Mouse (Mus musculus): Measurements from ENCODE around the gene Pgam2. TPM values are rescaled to one million over a fixed set of nuclear protein-coding genes. Genes with fewer than 3 reads are reported as not detected.

The Pgam2 gene
- 2.5 TPM for polyA plus RNA-seq (2017; shearing (Covaris generic))

DNA sequence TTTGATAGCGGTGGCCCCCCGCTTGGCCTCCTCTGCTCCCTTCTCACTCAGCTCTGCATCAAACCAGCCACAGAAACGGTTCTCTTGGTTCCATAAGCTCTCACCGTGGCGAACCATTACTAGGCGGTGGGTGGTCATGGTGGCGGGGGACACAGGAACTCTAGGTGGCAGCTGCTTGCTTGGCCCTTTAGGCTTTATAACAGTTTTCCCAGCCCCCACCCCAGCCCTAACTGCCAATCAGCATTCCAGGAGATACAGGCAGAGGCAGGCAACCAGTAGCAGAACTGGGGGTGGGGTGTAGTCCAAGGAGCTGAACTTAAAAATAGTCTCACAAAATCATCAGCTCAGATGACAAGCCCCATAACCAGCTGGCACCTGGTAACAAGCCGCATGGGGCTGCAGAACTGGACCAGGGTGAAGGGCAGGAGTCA lies at the start of gene Pgam2:
Gene Pgam2 (minus strand): TSS at position 183 of the 431 bp plus-strand sequence.

GRCm38 (mm10) chr11:5837251-5838246 lies 34.0 kb upstream of the Pgam2 start, which contains the start of gene Polm:
Polm (minus strand) TSS chr11:5838016.

DNA sequence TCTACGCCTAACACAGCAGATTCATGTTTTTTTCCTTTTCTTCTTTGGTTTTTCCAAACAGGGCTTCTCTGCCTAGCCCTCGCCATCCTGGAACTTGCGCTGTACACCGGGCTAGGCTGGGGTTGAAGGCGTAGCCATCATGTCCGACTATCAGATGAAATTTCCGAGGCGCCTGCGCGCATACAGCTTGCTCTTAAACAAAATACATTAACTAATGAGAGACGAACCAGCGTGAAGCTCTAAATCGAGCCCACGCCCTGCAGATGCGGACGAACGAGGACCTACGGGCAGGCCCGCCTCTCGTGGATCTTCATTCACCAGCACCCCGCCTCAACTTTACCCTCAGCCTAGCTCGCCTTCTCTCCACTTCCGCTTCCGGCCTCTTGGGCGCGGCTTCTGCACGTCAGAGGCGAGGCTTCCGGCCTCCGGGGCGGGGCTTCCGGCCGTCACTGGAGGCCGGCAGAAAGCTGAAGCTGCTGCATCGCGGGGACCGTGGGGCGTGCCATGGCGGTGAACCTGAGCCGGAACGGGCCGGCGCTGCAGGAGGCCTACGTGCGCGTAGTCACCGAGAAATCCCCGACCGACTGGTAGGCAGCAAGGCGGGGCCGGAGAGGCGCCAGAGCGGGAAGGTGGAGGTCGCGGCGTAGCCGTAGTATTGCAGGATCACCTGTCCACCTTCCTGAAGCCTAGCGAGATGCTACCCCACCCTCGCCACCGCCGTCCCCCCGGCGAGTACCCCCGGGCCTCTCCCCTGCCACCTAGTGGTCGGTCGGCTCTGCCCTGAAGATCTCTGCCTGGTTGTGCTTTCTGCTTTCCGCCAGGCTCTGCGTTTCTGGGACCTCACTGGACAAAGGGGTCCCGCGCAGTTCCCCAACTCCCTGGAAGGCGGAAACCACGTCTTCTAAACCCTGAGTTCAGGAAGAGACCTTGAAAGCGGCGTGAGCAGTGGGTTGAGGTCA lies 15.2 kb downstream of the Pgam2 start, which contains the start of gene Dbnl:
Gene Dbnl (plus strand): TSS at position 433 of the 959 bp plus-strand sequence.

DNA sequence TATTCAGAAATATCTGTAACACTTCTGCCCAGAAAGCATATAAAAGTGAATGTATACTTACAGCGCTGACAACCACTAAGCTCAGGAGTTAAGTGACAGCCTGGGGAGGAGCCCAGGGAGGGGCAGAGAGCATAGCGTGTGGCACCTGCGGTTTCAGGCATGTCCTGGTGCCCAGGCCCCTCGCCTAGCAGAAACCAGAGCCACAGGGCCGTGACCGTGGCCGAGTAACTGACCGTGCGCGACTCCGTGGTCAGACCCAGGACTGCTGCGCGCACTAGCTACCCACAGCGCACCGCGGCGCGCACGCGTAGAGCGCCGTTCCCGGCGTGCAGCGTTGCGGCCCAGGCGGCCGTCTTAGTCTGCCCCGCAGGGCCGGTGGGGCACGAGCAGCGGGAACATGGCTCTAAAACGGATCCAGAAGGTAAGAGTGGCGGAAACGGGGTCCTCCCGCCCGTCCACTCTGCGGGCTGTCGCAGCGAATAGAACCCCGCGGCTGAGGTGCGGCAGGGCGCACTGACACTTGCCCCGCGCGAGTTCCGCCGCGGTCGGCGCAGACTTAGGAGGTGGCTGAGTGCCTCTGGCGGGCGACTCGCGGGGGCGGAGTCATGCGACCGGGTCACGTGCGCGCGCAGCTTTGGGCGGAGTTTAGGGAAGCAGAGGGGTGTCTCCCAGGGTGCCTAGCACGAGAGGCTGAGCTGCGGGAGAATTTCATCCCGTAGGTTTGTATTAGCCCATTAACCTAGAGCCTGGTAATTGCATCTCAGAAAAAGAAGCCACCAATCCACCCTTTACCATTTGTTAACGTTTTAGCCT lies 41.5 kb downstream of the Pgam2 start, which contains the start of gene Urgcp:
Gene Urgcp (minus strand): TSS at position 557 of the 813 bp plus-strand sequence.

Other genes starting within 250 kb of the Pgam2 start
- gene Ankrd36, start 234.0 kb downstream of the Pgam2 start, polyA plus RNA-seq (2017; shearing (Covaris generic)), result not detected
- gene Mrps24, start 88.1 kb downstream of the Pgam2 start, polyA plus RNA-seq (2017; shearing (Covaris generic)), result 121 TPM
- gene Urgcp, start 41.4 kb downstream of the Pgam2 start, polyA plus RNA-seq (2017; shearing (Covaris generic)), result 29.8 TPM
- gene Dbnl, start 15.2 kb downstream of the Pgam2 start, polyA plus RNA-seq (2017; shearing (Covaris generic)), result 163 TPM
- 12.9 TPM for gene Polm, start 34.3 kb upstream of the Pgam2 start, polyA plus RNA-seq (2017; shearing (Covaris generic))
- 0.14 TPM for gene Aebp1, start 58.2 kb upstream of the Pgam2 start, polyA plus RNA-seq (2017; shearing (Covaris generic))
- gene Pold2, start 74.6 kb upstream of the Pgam2 start, polyA plus RNA-seq (2017; shearing (Covaris generic)), result 70.6 TPM
- not detected for gene Myl7, start 95.0 kb upstream of the Pgam2 start, polyA plus RNA-seq (2017; shearing (Covaris generic))
- gene Gck, start 146.3 kb upstream of the Pgam2 start, polyA plus RNA-seq (2017; shearing (Covaris generic)), result not detected
- gene Ykt6, start 152.0 kb upstream of the Pgam2 start, polyA plus RNA-seq (2017; shearing (Covaris generic)), result 34.7 TPM

Data from naive thymus-derived CD4-positive, alpha-beta T cell, adult 5 months (primary cell).